Mouse (Mus musculus) cerebellum, adult 2 months (tissue): ENCODE data around the gene Slc35f6.

Experiments
- CTCF ChIP-seq: fragments of 200-500 bp; IDR thresholded peaks from 2 replicates; pipeline ENCODE4 v1.5.1; 2011; ENCODE audit warnings: low read depth, mild to moderate bottlenecking, control low read depth, low read length, moderate library complexity, borderline replicate concordance; ENCODE audit not compliant: insufficient read depth
- POLR2A ChIP-seq: fragments of 200-500 bp; IDR thresholded peaks from 2 replicates; pipeline ENCODE4 v1.6.1; 2011; ENCODE audit warnings: low read length, control low read depth, borderline replicate concordance; ENCODE audit not compliant: insufficient read depth

DNA sequence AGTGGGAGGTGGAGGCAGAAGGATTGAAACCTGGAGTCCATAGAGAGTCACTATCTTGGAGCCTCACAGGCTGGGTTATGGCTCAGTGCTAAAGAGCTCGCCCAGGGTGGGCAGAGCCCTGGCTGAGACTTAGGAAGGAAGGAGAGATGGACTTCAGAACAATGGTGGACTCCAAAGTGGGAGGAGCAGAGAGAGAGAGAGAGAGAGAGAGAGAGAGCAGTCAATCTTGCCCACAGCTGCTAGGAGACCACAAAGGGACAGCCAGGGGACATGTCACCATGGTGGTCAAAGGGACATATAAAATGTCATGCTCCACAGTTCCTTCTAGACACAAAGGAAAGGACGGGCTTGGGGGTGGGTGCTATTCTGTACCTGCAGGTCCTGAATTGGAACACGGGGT is 44.5 kb upstream of the Slc35f6 start:
- no peak for TF ChIP-seq CTCF
- no peak for TF ChIP-seq POLR2A
